Mouse (Mus musculus) liver, embryonic 15.5 days (tissue): ENCODE results near the gene Eif3c. TPM values are rescaled to one million over a fixed set of nuclear protein-coding genes. Genes with fewer than 3 reads are reported as not detected.

ENCODE experiments used
- ATAC-seq: fragments of 200-750 bp; cut with Nextera tagmentation; 2 replicates; pipeline ENCODE4 v1.8.0; 2017; ENCODE audit warnings: moderate number of reproducible peaks, mild to moderate bottlenecking, moderate library complexity; ENCODE audit not compliant: insufficient read depth
- H3K27ac ChIP-seq: fragments of 300-500 bp; sonication (generic); replicated peaks from 2 replicates; pipeline ENCODE4 v1.5.1; 2015; ENCODE audit warnings: mild to moderate bottlenecking, inconsistent platforms
- H3K27me3 ChIP-seq: fragments of 300-500 bp; sonication (generic); 2 replicates; pipeline ENCODE4 v1.6.1; 2015; ENCODE audit warnings: mild to moderate bottlenecking, inconsistent platforms
- H3K36me3 ChIP-seq: fragments of 300-500 bp; sonication (generic); replicated peaks from 2 replicates; pipeline ENCODE4 v1.6.1; 2015; ENCODE audit warnings: moderate library complexity, mild to moderate bottlenecking, inconsistent platforms
- H3K4me1 ChIP-seq: fragments of 300-500 bp; sonication (generic); replicated peaks from 2 replicates; pipeline ENCODE4 v1.6.1; 2015; ENCODE audit warnings: inconsistent platforms
- H3K4me2 ChIP-seq: fragments of 300-500 bp; sonication (generic); 2 replicates; pipeline ENCODE4 v1.6.1; 2015; ENCODE audit warnings: moderate library complexity, mild to moderate bottlenecking, inconsistent platforms
- H3K4me3 ChIP-seq: fragments of 300-500 bp; sonication (generic); replicated peaks from 2 replicates; pipeline ENCODE4 v1.5.1; 2015; ENCODE audit warnings: mild to moderate bottlenecking, inconsistent platforms
- H3K9ac ChIP-seq: fragments of 300-500 bp; sonication (generic); 2 replicates; pipeline ENCODE4 v1.6.1; 2015; ENCODE audit warnings: moderate library complexity, mild to moderate bottlenecking, inconsistent platforms
- H3K9me3 ChIP-seq: fragments of 300-500 bp; sonication (generic); replicated peaks from 2 replicates; pipeline ENCODE4 v1.6.1; 2016; ENCODE audit warnings: inconsistent platforms
- WGBS: fragments of 180-500 bp; shearing (Covaris S2); methylation state at CpG from one replicate; pipeline ENCODE4 v1.1.7; 2015; ENCODE audit warnings: mixed read lengths; ENCODE audit not compliant: insufficient replicate concordance; 5-methylcytosine and 5-hydroxymethylcytosine counted together
- polyA plus RNA-seq: library from polyadenylated mRNA; unstranded; fragments of >200 nt; fragmentation: Nextera tagmentation; extraction: Ambion mirVana; gene quantifications from 2 replicates; pipeline ENCODE4 v1.2.1, GENCODE M21; 2015

The Eif3c gene
- polyA plus RNA-seq, result 79.3 and 86.2 TPM in 2 replicates

- Histone ChIP-seq H3K27ac (peak within 1 kb of the TSS; percentile 82), H3K36me3 (peaks cover 35% of the 10 kb centered on the region), H3K4me2 (peak within 1 kb of the TSS; percentile 74), H3K27me3 (no peaks in the 10 kb centered on the region), H3K4me1 (peaks cover 18% of the 10 kb centered on the region), H3K9ac (peak within 1 kb of the TSS; percentile 91), H3K4me3 (peak within 1 kb of the TSS; percentile 86), H3K9me3 (no peaks in the 10 kb centered on the region)
- ATAC-seq, result peak; percentile 97
- WGBS, result under 1% methylated on average over 46 of the region's 46 CpGs
Measured at GRCm38 (mm10) chr7:126566094-126566765, at the start of gene Eif3c. Eif3c (minus strand) TSS chr7:126566411.

DNA sequence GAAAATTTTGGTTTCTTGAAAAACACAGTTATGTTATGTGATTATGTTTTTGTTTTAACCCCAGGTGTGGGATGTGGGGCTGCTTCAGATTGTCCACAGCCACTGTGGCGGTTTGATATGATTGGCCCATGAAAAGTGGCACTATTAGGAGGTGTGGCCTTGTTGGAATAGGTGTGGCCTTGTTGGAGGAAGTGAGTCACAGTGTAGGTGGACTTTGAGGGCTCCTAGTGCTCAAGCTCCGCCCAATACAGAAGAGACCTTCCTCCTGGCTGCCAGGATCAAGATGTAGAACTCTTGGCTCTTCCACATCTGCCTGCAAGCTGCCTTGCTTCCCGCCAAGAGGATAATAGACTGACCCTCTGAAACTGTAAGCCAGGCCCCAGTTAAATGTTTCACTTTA lies 46.5 kb upstream of the Eif3c start:
- Histone ChIP-seq H3K4me1 (0 out of 2 replicates have a peak, but pooled peaks cover 3% of the 10 kb centered on the region), H3K4me3 (no peak overlapping the region), H3K4me2 (no peak overlapping the region), H3K36me3 (no peaks in the 10 kb centered on the region), H3K9me3 (no peaks in the 10 kb centered on the region), H3K9ac (no peak overlapping the region), H3K27ac (no peak overlapping the region), H3K27me3 (no peaks in the 10 kb centered on the region)
- ATAC-seq, result no peak
- 63% methylated on average over 3 of the region's 3 CpGs for WGBS

GRCm38 (mm10) chr7:126607796-126608195 lies 41.6 kb upstream of the Eif3c start:
- no peak overlapping the region for H3K4me3 ChIP-seq
- H3K4me2 ChIP-seq, result no peak overlapping the region
- no peaks in the 10 kb centered on the region for H3K9me3 ChIP-seq
- H3K36me3 ChIP-seq, result no peaks in the 10 kb centered on the region
- H3K4me1 ChIP-seq, result 0 out of 2 replicates have a peak, but pooled peaks cover 3% of the 10 kb centered on the region
- no peaks in the 10 kb centered on the region for H3K27me3 ChIP-seq
- H3K9ac ChIP-seq, result no peak overlapping the region
- no peak overlapping the region for H3K27ac ChIP-seq
- no peak for ATAC-seq
- 57% methylated on average over 5 of the region's 5 CpGs for WGBS

GRCm38 (mm10) chr7:126607064-126607463 lies 40.9 kb upstream of the Eif3c start:
- no peak for ATAC-seq
- no peaks in the 10 kb centered on the region for H3K27me3 ChIP-seq
- no peak overlapping the region for H3K4me3 ChIP-seq
- H3K36me3 ChIP-seq, result no peaks in the 10 kb centered on the region
- WGBS, result 66% methylated on average over 3 of the region's 3 CpGs
- H3K27ac ChIP-seq, result no peak overlapping the region
- 0 out of 2 replicates have a peak, but pooled peaks cover 3% of the 10 kb centered on the region for H3K4me1 ChIP-seq
- no peak overlapping the region for H3K4me2 ChIP-seq
- H3K9me3 ChIP-seq, result no peaks in the 10 kb centered on the region
- H3K9ac ChIP-seq, result no peak overlapping the region

DNA sequence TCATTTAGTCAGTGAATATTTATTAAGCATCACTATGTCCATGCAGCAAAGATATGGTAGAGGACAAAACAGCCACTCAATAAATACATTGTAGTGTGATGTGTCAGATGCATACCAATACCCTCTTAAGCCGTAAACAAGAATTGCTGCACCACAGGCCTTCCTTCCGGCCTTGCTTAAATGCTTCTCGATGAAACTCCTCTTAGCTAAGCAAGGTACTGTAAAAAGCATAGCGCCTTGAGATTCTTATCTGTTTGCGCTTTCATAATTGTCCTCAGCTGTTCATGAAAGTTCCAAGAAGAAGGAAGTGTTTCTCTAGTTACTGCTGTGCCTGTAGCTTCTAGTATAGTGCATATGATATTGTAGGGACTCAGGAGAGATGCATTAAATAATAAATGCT lies 40.4 kb upstream of the Eif3c start:
- ATAC-seq, result no peak
- Histone ChIP-seq H3K4me2 (no peak overlapping the region), H3K9ac (no peak overlapping the region), H3K4me3 (no peak overlapping the region), H3K27me3 (no peaks in the 10 kb centered on the region), H3K9me3 (no peaks in the 10 kb centered on the region), H3K4me1 (0 out of 2 replicates have a peak, but pooled peaks cover 4% of the 10 kb centered on the region), H3K27ac (no peak overlapping the region), H3K36me3 (no peaks in the 10 kb centered on the region)
- 45% methylated on average over 5 of the region's 5 CpGs for WGBS

DNA sequence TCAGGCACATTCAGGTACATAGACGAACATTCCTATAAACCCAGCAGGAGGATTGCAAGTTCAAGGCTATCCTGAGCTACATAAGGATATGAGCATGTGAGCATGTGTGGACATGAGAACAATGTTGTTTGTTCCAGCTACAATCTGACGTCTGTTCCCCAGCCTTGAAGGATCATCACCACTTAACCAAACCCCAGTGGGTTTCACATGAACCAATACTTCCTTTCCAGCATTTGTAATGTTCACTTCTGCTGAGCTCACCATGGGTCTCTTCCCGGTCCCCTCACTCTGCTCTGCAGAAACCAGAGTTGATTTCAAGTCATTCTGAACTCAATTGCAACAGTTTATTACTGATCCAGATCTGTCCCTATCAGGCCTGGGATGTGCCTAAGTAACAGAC lies 36.4 kb upstream of the Eif3c start:
- Histone ChIP-seq H3K27ac (no peak overlapping the region), H3K9ac (no peak overlapping the region), H3K9me3 (no peaks in the 10 kb centered on the region), H3K27me3 (no peaks in the 10 kb centered on the region), H3K4me1 (0 out of 2 replicates have a peak, but pooled peaks cover 11% of the 10 kb centered on the region), H3K4me3 (no peak overlapping the region), H3K4me2 (no peak overlapping the region), H3K36me3 (no peaks in the 10 kb centered on the region)
- ATAC-seq, result no peak
- WGBS, result 41% methylated on average over 3 of the region's 3 CpGs

DNA sequence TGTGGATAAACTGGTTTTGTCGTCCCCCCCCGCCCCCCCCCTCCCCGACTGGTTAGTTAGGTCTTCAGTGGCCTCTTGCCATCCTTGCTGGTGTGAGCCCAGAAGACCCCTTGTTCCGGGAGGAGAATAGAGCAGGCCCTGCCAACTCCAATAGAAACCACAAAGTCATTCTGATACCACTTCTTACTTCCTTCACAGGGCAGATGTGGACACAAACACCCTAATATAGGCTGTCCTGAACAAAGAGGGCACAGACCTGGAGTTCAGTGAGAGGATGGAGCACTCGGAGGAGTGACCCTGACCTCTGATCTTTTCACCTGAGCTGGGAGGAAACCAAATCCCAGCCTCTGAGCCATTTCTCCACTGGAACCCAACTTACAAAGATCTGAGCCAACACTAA lies 35.7 kb upstream of the Eif3c start:
- Histone ChIP-seq H3K4me3 (no peak overlapping the region), H3K4me1 (0 out of 2 replicates have a peak, but pooled peaks cover 11% of the 10 kb centered on the region), H3K27me3 (no peaks in the 10 kb centered on the region), H3K36me3 (no peaks in the 10 kb centered on the region), H3K9ac (no peak overlapping the region), H3K4me2 (no peak overlapping the region), H3K27ac (no peak overlapping the region), H3K9me3 (no peaks in the 10 kb centered on the region)
- 20% methylated on average over 4 of the region's 5 CpGs for WGBS
- no peak for ATAC-seq

DNA sequence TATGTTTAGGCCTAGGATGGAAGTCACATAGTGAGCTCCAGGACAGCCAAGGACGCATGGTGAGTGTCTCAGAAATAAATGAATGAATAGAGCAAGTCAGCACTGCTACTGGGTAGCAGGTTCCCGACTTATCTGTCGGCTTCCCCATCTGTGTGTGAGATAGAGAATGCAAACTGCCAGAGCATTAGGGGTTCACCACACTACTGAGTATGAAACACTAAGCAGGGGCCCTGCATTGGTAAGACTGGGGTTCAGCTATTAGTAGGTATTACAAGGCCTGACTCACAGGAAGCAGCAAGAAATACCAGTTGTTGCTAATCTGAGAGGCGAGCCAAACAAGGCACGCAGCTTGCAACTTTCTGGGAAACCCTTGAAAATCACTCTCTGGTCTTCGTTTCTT lies 32.7 kb upstream of the Eif3c start:
- no peak overlapping the region for H3K4me2 ChIP-seq
- H3K36me3 ChIP-seq, result no peaks in the 10 kb centered on the region
- H3K9ac ChIP-seq, result no peak overlapping the region
- H3K27ac ChIP-seq, result no peak overlapping the region
- no peaks in the 10 kb centered on the region for H3K9me3 ChIP-seq
- no peak overlapping the region for H3K4me3 ChIP-seq
- peaks cover 14% of the 10 kb centered on the region; the same call in 1 of the 2 replicates for H3K4me1 ChIP-seq
- no peak for ATAC-seq
- no peaks in the 10 kb centered on the region for H3K27me3 ChIP-seq
- 36% methylated on average over 6 of the region's 6 CpGs for WGBS

- H3K9ac ChIP-seq, result no peak overlapping the region
- no peak overlapping the region for H3K4me2 ChIP-seq
- no peak overlapping the region for H3K27ac ChIP-seq
- H3K9me3 ChIP-seq, result no peaks in the 10 kb centered on the region
- H3K27me3 ChIP-seq, result 0 out of 2 replicates have a peak, but pooled peaks cover 7% of the 10 kb centered on the region
- H3K4me3 ChIP-seq, result no peak overlapping the region
- ATAC-seq, result no peak
- H3K36me3 ChIP-seq, result no peaks in the 10 kb centered on the region
- H3K4me1 ChIP-seq, result peaks cover 12% of the 10 kb centered on the region; the same call in 1 of the 2 replicates
- 15% methylated on average over 6 of the region's 6 CpGs for whole genome bisulfite sequencing
Measured at GRCm38 (mm10) chr7:126596414-126596813, 30.2 kb upstream of the Eif3c start.

- Histone ChIP-seq H3K27me3 (0 out of 2 replicates have a peak, but pooled peaks cover 7% of the 10 kb centered on the region), H3K9me3 (no peaks in the 10 kb centered on the region), H3K9ac (no peak overlapping the region), H3K4me3 (no peak overlapping the region), H3K4me2 (no peak overlapping the region), H3K4me1 (peaks cover 10% of the 10 kb centered on the region; the same call in 1 of the 2 replicates), H3K27ac (no peak overlapping the region), H3K36me3 (no peaks in the 10 kb centered on the region)
- WGBS, result 56% methylated on average over 5 of the region's 5 CpGs
- no peak for ATAC-seq
Measured at GRCm38 (mm10) chr7:126595890-126596289, 29.7 kb upstream of the Eif3c start.

DNA sequence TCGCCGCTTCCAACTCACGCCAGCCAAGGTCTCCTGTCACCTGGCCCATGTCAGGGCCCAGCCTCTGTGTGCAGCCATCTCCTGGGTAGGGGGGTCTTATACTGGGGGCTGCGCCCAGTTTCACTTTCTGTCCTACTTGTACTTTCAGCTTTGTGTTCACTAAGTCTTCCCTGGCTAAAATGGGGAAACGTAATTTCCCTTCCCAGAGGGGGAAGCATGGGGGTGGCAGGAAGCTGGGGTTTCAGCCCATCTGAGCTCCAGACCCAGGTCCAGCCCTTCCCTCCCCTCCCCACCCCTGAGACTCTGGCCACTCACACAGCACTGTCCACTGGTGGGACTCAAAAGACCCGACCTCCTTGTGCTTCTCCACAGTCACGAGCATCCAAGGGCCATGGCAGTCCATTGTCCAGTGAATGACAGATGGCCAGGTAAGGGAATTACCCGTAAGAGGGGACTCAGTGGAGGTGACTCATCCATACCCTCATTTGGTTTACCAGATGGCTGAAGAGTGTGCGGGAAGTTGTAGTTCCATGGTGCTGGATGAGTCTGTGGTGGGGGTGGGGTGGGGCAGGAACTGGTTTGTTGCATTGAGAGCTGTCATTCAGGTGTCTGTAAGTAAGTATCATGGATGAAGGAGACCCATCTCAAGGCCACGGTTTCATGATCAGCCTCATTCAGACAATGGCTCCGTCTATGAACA lies 28.8 kb upstream of the Eif3c start, which contains the start of gene Il27:
Il27 (minus strand) TSS at position 80 of the 700 bp plus-strand sequence.
- no peaks in the 10 kb centered on the region for H3K9me3 ChIP-seq
- H3K27ac ChIP-seq, result no peak within 1 kb of the TSS
- no peak within 1 kb of the TSS for H3K9ac ChIP-seq
- H3K36me3 ChIP-seq, result no peaks in the 10 kb centered on the region
- H3K4me2 ChIP-seq, result no peak within 1 kb of the TSS
- 0 out of 2 replicates have a peak, but pooled peaks cover 7% of the 10 kb centered on the region for H3K27me3 ChIP-seq
- no peak for ATAC-seq
- H3K4me3 ChIP-seq, result no peak within 1 kb of the TSS
- WGBS, result 51% methylated on average over 11 of the region's 11 CpGs
- peaks cover 10% of the 10 kb centered on the region; the same call in 1 of the 2 replicates for H3K4me1 ChIP-seq
